Mouse (Mus musculus) myocyte (in vitro differentiated cells): ENCODE measurements around the gene Hist1h2be. TPM values are rescaled to one million over a fixed set of nuclear protein-coding genes. Genes with fewer than 3 reads are reported as not detected.
"Not testable (repeated sequence)": the region's sequence is repeated elsewhere in the genome, so short reads cannot be mapped to it uniquely, and the experiment has no call there.

Experiments
- H3K27me3 ChIP-seq: one replicate; pipeline ENCODE4 v1.6.1; 2011; ENCODE audit not compliant: control insufficient read depth, insufficient read depth, insufficient read length
- H3K36me3 ChIP-seq: one replicate; pipeline ENCODE4 v1.6.1; 2011; ENCODE audit not compliant: control insufficient read depth, insufficient read depth
- H3K4me2 ChIP-seq: one replicate; pipeline ENCODE4 v1.6.1; 2011; ENCODE audit warnings: low read depth, control low read depth
- H3K4me3 ChIP-seq: one replicate; pipeline ENCODE4 v1.5.1; 2011; ENCODE audit warnings: mild to moderate bottlenecking, control low read depth, moderate library complexity
- H3K79me2 ChIP-seq: one replicate; pipeline ENCODE4 v1.6.1; 2011; ENCODE audit not compliant: control insufficient read depth, insufficient read depth
- H3ac ChIP-seq: one replicate; pipeline ENCODE4 v1.6.1; 2011; ENCODE audit not compliant: control insufficient read depth, insufficient read length
- CEBPB ChIP-seq: IDR thresholded peaks from 2 replicates; pipeline ENCODE4 v1.6.1; 2011; ENCODE audit warnings: mild to moderate bottlenecking, moderate library complexity; ENCODE audit not compliant: poor library complexity, insufficient read depth, severe bottlenecking
- E2F4 ChIP-seq: IDR thresholded peaks from one replicate; pipeline ENCODE4 v1.6.1; 2011; ENCODE audit warnings: mild to moderate bottlenecking, control low read depth, moderate library complexity; ENCODE audit not compliant: insufficient read depth
- MAX ChIP-seq: IDR thresholded peaks from one replicate; pipeline ENCODE4 v1.6.1; 2011; ENCODE audit warnings: low read depth, mild to moderate bottlenecking, control low read depth
- MYOD1 ChIP-seq, 3 experiments: IDR thresholded peaks; one replicate each; pipeline ENCODE4 v1.6.1; 2011; ENCODE audit warnings: control low read depth in 2 of 3, low read depth in 2 of 3, mild to moderate bottlenecking in 2 of 3, moderate library complexity in 1 of 3; ENCODE audit not compliant: insufficient read length in 2 of 3, control insufficient read depth in 1 of 3
- MYOG ChIP-seq, 3 experiments: IDR thresholded peaks; one replicate each; pipeline ENCODE4 v1.6.1; 2011; ENCODE audit warnings: control low read depth in 2 of 3, low read depth in 2 of 3, mild to moderate bottlenecking in 2 of 3; ENCODE audit not compliant: insufficient read length in 2 of 3, control insufficient read depth in 1 of 3, insufficient read depth in 1 of 3
- POLR2A ChIP-seq: IDR thresholded peaks from one replicate; pipeline ENCODE4 v1.6.1; 2011; ENCODE audit warnings: low read depth, mild to moderate bottlenecking, control low read depth, moderate library complexity; ENCODE audit not compliant: insufficient read length
- POLR2AphosphoS2 ChIP-seq: IDR thresholded peaks from one replicate; pipeline ENCODE4 v1.6.1; 2011; ENCODE audit warnings: low read depth, control low read depth; ENCODE audit not compliant: insufficient read length
- REST ChIP-seq: IDR thresholded peaks from one replicate; pipeline ENCODE4 v1.6.1; 2011; ENCODE audit warnings: mild to moderate bottlenecking, control low read depth, moderate library complexity; ENCODE audit not compliant: insufficient read depth, insufficient read length
- SRF ChIP-seq: IDR thresholded peaks from one replicate; pipeline ENCODE4 v1.6.1; 2011; ENCODE audit warnings: low read depth; ENCODE audit not compliant: control insufficient read depth, insufficient read length
- TCF12 ChIP-seq: IDR thresholded peaks from one replicate; pipeline ENCODE4 v1.6.1; 2011; ENCODE audit warnings: mild to moderate bottlenecking, control low read depth; ENCODE audit not compliant: poor library complexity, insufficient read depth, severe bottlenecking
- TCF3 ChIP-seq: IDR thresholded peaks from one replicate; pipeline ENCODE4 v1.6.1; 2011; ENCODE audit warnings: low read depth, control low read depth; ENCODE audit not compliant: insufficient read length
- USF1 ChIP-seq: IDR thresholded peaks from one replicate; pipeline ENCODE4 v1.6.1; 2011; ENCODE audit warnings: low read depth, mild to moderate bottlenecking, control low read depth, moderate library complexity
- polyA plus RNA-seq: library from polyadenylated mRNA; unstranded; fragments of >200 nt; fragmentation: generic; extraction: Trizol; gene quantifications from one replicate; pipeline ENCODE4 v1.2.1, GENCODE M21; 2012; ENCODE audit warnings: missing spikeins

Hist1h2be gene
- polyA plus RNA-seq, 1 experiment: 4.3 TPM

DNA sequence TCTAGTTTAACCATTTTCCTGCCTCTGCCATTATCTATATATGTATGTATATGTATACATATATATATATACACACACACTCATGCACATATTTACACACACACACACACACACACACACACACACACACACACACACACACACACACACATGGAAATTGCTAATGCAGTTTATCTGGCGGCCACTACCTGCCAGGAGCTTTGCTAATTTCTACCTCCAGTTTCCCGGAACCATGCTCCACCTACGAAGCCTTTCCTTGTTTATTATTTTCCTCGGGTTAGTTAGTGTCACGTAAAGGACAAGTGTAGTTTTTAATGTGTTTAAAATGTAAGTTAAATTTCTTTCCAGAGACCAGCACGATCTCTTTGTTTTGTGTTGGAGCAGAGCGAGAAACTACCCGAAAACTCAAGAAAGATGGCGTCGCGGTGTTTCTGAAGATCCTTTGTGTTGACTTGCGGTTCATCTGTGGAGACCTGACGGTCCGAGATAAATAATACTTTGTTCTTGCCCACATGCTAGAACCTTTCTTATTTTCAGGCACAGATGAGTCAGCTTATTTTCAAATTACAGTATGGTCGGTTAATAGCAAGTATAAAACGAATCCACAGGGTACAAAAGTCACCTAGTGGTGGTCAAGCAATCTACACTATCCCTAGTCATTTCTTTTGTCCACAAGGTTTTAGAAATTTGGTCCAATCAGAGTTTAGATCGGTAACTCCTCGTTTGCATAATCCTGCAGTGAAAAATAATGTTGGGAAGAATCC lies 58.0 kb downstream of the Hist1h2be start:
- peak overlapping the region; percentile 99 for H3K4me2 ChIP-seq
- no peaks in the 10 kb centered on the region for H3K27me3 ChIP-seq
- peak overlapping the region; percentile 28 for H3K4me3 ChIP-seq
- no peaks in the 10 kb centered on the region for H3K36me3 ChIP-seq
- no peaks in the 10 kb centered on the region for H3K79me2 ChIP-seq
- no peak for TF ChIP-seq SRF
- TF ChIP-seq TCF12: no peak
- no peak for TF ChIP-seq POLR2AphosphoS2
- TF ChIP-seq E2F4: no peak
- TF ChIP-seq CEBPB: no peak
- no peak for TF ChIP-seq USF1
- TF ChIP-seq POLR2A: no peak
- no peak for TF ChIP-seq REST
- no peak for TF ChIP-seq TCF3
- no peak for TF ChIP-seq MAX
- H3ac ChIP-seq: no peak overlapping the region

DNA sequence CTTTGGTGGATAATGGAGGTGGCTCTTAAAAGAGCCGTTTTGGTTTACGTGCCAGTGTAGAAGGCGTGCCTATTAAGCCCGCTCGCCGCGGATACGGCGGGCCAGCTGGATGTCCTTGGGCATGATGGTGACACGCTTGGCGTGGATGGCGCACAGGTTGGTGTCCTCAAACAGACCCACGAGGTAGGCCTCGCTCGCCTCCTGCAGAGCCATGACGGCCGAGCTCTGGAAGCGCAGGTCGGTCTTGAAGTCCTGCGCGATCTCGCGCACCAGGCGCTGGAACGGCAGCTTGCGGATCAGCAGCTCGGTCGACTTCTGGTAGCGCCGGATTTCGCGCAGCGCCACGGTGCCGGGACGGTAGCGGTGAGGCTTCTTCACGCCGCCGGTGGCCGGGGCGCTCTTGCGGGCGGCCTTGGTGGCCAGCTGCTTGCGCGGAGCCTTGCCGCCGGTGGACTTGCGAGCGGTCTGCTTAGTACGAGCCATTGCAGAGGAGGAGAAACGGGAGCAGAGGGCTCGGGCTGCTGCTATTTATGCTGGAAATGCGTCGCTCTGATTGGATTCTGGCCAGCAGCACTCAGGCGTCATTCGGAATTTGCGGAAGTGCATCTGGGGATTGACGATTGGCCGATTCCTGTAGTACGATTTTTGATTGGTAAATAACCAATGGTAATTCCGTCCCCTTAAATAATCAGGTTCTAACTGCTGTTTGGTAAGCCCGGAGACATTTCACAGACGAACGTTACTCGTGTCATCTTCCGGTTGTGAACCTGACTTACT lies 58.9 kb downstream of the Hist1h2be start, which contains the start of gene Hist1h3e:
Gene Hist1h3e (minus strand): TSS at position 487 of the 777 bp plus-strand sequence.
- not testable (repeated sequence) for H3K79me2 ChIP-seq, H3ac ChIP-seq, H3K36me3 ChIP-seq, H3K27me3 ChIP-seq
- peak within 1 kb of the TSS; percentile 99 for H3K4me2 ChIP-seq
- peak within 1 kb of the TSS; percentile 28 for H3K4me3 ChIP-seq
- TF ChIP-seq POLR2AphosphoS2: peak; percentile 95

DNA sequence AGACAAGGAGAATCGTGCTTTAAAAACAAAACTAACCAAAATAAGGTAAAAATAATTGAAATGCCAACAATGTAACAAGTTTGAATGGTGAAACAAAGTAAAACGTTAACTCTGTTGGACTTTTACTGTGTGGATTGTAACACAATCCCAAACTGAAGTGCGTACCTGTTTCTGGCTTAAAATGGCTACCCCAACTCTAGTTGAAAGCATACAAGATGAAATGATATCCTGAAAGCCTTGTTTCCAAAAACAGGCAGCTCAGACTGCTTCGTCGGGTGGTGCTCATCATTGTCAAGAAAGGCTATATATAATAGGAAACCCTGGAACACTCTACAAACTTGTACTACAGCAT lies 59.4 kb downstream of the Hist1h2be start:
- H3K36me3 ChIP-seq, H3K27me3 ChIP-seq, H3ac ChIP-seq, H3K79me2 ChIP-seq: not testable (repeated sequence)
- H3K4me3 ChIP-seq: peak overlapping the region; percentile 28
- peak overlapping the region; percentile 99 for H3K4me2 ChIP-seq

DNA sequence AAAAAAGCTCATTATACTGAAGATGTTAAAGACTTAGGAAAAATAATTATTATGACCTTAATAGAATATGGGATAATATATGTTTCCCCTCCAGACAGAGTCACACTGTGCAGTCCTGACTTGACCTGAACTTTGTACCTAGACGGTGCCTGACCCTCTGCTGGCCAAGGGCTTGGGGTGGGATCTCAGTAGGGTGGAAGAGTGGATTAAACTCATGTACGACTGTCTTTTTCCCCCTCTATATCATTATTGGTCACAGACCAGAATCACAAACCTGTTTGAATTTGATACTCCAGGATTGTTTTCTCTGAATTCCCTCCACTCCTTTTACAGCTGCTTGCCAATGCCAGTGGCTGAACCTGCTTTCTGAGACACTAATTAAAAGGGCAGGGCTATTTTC lies 60.2 kb downstream of the Hist1h2be start:
- not testable (repeated sequence) for H3K27me3 ChIP-seq, H3K79me2 ChIP-seq, H3ac ChIP-seq, H3K4me2 ChIP-seq, H3K36me3 ChIP-seq, H3K4me3 ChIP-seq

DNA sequence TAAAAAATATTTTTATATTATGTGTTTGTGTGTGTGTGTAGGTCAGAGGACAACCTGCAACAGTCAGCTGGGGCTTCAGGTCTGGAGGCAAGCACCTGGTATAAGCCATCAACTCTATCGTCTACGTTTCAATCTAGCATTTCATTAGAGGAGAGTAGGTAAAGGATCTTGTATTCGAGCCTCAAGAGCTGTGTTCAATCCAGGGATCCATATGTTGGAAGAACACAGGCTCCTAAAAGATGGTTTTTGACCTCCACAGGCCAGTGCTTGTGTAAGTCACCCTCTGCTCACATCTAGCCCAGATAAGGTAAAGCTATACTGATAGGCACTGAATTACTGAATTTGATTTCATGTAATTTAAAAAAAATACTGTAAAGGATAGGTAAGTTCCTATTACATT lies 64.0 kb downstream of the Hist1h2be start:
- TF ChIP-seq POLR2AphosphoS2 (no peak), MYOD1 (IDR thresholded peaks at IDR 0.05; ENCODE audit: control insufficient read depth in 1 of 3, insufficient read length in 2 of 3, low read depth in 2 of 3) (no peak), SRF (no peak), USF1 (no peak), REST (no peak), CEBPB (no peak), MYOG (IDR thresholded peaks at IDR 0.05; ENCODE audit: control insufficient read depth in 1 of 3, insufficient read depth in 1 of 3, insufficient read length in 2 of 3, low read depth in 2 of 3) (no peak), MAX (no peak), E2F4 (no peak), POLR2A (no peak), TCF12 (no peak), TCF3 (no peak)
- no peaks in the 10 kb centered on the region for H3K79me2 ChIP-seq
- H3K36me3 ChIP-seq: no peaks in the 10 kb centered on the region
- no peak overlapping the region for H3ac ChIP-seq
- H3K4me2 ChIP-seq: peak overlapping the region; percentile 68
- no peaks in the 10 kb centered on the region for H3K27me3 ChIP-seq
- peak overlapping the region; percentile 52 for H3K4me3 ChIP-seq
